16 mouse cellular contexts compared by ENCODE assay signal in the genomic region with DNA sequence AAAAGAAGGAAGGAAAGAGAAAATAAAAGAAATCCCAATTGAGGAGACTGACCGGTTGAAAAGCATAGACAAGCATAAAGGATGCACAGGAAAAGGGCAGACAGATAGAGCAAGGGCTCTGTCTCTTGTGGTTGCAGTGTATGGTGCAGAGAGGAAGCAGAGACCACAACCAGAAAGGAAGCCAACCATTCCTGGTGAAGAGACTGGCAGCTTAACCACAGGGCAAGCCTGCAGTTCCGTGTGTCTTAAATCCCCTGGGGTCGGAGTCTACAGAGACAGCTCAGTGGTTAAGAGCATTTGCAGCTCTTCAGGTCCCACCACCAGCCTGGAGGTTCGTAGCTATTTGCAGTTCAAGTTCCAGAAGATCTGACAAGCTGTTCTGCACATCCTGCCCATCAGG. TPM values are rescaled to one million over a fixed set of nuclear protein-coding genes. Genes with fewer than 3 reads are reported as not detected.
DNase-seq lines count a peak whose midpoint lies in the region; ATAC-seq and TF ChIP-seq lines count a peak whose summit lies in the region.
"Had no signal": no experiment of that assay in that cellular context is flagged by ENCODE, and none has a peak within 500 bp of the region (broad histone marks: within the 10 kb centered on the region; RNA-seq: fewer than 3 reads in every experiment).

No protein-coding gene starts in this region.

- H3K27ac ChIP-seq in layer of hippocampus, adult 2 months: no peak overlapping the region
- H3K27ac ChIP-seq: embryonic facial prominence, embryonic 13.5 days; forebrain, embryonic 12.5 days; heart, embryonic 13.5 days; hindbrain, embryonic 13.5 days had no signal

- DNase-seq in spleen, adult 18-20 months: peak; percentile 4 to 16
- no peak for DNase-seq in spleen, postnatal 4 days (ENCODE audit: low spot score in 2 of 2)
- DNase-seq in T-cell, adult 2 months (ENCODE audit: low spot score): peak; percentile 56
- peak; percentile 49 to 58 for DNase-seq in thymus, postnatal 36 days
- no peak for DNase-seq in layer of hippocampus, adult 18-20 months (ENCODE audit: low spot score in 2 of 2)
- DNase-seq in adrenal gland, postnatal 36 days: no peak
- DNase-seq in layer of hippocampus, adult 2 months (ENCODE audit: low spot score in 2 of 2): no peak
- DNase-seq: cerebellum, adult 9-11 months; kidney, adult 18-20 months; left cerebral cortex, postnatal 4 days had no signal

- TF ChIP-seq CTCF in layer of hippocampus, adult 2 months (conservative IDR thresholded peaks at IDR 0.05): no peak

- no peak overlapping the region for H3K4me3 ChIP-seq in layer of hippocampus, adult 2 months
- H3K4me3 ChIP-seq: embryonic facial prominence, embryonic 13.5 days; forebrain, embryonic 12.5 days; heart, embryonic 13.5 days; hindbrain, embryonic 13.5 days had no signal

- ATAC-seq in monocyte, adult 5-6 weeks (replicated peaks; ENCODE audit: insufficient number of reproducible peaks, low FRiP score, low TSS enrichment, poor library complexity, severe bottlenecking): peak; percentile 27; the same call in 1 of the 2 replicates

RNA-seq across cellular contexts. Expression of gene Sla2, which starts 31.6 kb away (rescaled TPM):
- 13.8 to 38.9 TPM (median 15.8 TPM) in 3 replicates for total RNA-seq in monocyte, adult 5-6 weeks (2017)
- total RNA-seq in layer of hippocampus, adult 18-20 months (2021): under 1 TPM; 0.30 to 0.42 TPM
- total RNA-seq in adrenal gland, postnatal 36 days (2021): not detected
- under 1 TPM; 0.31 to 0.34 TPM for total RNA-seq in layer of hippocampus, adult 2 months (2021)
- total RNA-seq: gastrocnemius, adult 8-10 months had no signal

RNA-seq across cellular contexts. Expression of gene Rab5if, which starts 55.6 kb away (rescaled TPM):
- total RNA-seq in monocyte, adult 5-6 weeks (2017): 118 to 134 TPM (median 121 TPM) in 3 replicates
- 10 to 100 TPM; 88.3 to 98.8 TPM for total RNA-seq in layer of hippocampus, adult 18-20 months (2021)
- total RNA-seq in adrenal gland, postnatal 36 days (2021): 100 to 1,000 TPM; 244 to 346 TPM
- 10 to 100 TPM; 89.3 to 92.1 TPM for total RNA-seq in layer of hippocampus, adult 2 months (2021)

Comparison
In these comparisons a context has a peak if more than half of its experiments do, and no peak if none do; other contexts are left out.
1. DNase-seq: peak in spleen, adult 18-20 months (2 of 2), T-cell, adult 2 months (single experiment) and thymus, postnatal 36 days (2 of 2); none in spleen, postnatal 4 days (0 of 2), layer of hippocampus, adult 18-20 months (0 of 2), adrenal gland, postnatal 36 days (0 of 2) and layer of hippocampus, adult 2 months (0 of 2).
2. RNA of gene Sla2, which starts 31.6 kb away (total RNA-seq): 13.8 to 38.9 TPM in monocyte, adult 5-6 weeks; 0.30 to 0.42 TPM in layer of hippocampus, adult 18-20 months, 0.31 to 0.34 TPM in layer of hippocampus, adult 2 months and not detected in adrenal gland, postnatal 36 days; every median in the first group is over 10 times any median in the second.